Mouse (Mus musculus) brain, embryonic 14.5 days (tissue): ENCODE data around the gene Suds3.

Source experiments
- CTCF ChIP-seq: fragments of 200-500 bp; IDR thresholded peaks from 2 replicates; pipeline ENCODE4 v1.5.1; 2012; ENCODE audit warnings: inconsistent platforms, mild to moderate bottlenecking, moderate library complexity, borderline replicate concordance; ENCODE audit not compliant: insufficient read depth, insufficient read length; ENCODE audit errors: extremely low read depth
- POLR2A ChIP-seq: fragments of 200-500 bp; IDR thresholded peaks from 2 replicates; pipeline ENCODE4 v1.6.1; 2012; ENCODE audit warnings: mild to moderate bottlenecking, inconsistent platforms, borderline replicate concordance; ENCODE audit not compliant: poor library complexity, insufficient read depth, insufficient read length, severe bottlenecking; ENCODE audit errors: extremely low read depth

DNA sequence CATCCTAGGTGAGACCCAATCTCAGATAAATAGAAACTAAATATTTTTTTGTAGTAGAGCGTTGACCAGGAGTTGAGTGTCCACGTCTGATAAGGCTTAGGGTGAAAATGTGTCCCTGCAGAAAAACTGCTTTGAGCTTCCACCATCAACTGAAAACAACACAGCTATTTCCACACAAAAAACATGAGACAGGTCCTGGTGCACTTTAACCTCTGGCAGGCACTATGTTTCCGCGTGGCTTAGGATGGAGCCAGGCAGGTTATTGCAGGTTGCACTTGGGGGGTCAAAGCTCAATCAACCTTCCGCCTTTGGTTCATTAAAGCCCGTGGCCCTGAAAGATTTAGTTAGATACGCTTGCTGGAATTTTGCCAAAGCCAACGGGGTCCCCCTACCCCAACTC is 2.9 kb upstream of the Suds3 start:
- TF ChIP-seq CTCF (no peak), POLR2A (no peak)
